Mouse (Mus musculus) ES-E14 (cell line): ENCODE data around the gene Ube2n.

ENCODE experiments used
- ZC3H11A ChIP-seq: IDR thresholded peaks from 2 replicates; pipeline ENCODE4 v1.6.1; 2012; ENCODE audit warnings: low read depth, mild to moderate bottlenecking, inconsistent platforms, low read length, borderline replicate concordance
- ZNF384 ChIP-seq: IDR thresholded peaks from 2 replicates; pipeline ENCODE4 v1.6.1; 2012; ENCODE audit warnings: low read depth, low read length, inconsistent platforms

DNA sequence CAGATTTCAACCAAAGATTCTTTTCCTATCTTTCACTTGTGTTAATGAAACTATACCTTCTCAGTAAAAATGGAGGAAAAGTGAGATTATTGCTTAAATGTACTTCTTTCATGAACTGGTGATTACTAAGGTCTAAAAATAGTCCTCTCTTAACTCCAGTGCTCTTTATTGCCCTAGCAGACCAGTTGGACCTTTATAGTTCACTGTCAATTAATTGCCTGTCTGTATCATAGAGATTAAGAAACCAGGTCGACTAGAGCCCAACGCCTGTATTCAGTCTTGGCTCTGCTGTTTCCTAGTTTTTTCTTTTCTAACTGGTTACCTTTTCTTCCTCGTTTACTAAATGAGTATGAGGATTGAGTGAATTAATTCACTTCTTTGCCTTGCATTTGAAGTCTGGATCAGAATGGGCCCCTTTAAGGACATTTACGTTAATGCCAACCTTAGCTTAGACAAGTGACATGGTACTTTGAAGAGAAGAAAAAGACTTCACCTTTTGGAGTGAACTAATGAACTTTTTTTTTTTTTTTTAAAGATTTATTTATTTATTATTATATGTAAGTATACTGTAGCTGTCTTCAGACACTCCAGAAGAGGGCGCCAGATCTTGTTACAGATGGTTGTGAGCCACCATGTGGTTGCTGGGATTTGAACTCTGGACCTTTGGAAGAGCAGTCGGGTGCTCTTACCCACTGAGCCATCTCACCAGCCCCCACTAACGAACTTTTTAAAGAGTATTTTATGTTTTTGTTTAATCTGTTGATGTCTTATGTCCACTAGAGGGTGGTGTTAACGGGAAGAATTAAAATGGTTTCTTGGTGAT lies 20.7 kb downstream of the Ube2n start:
- peak; percentile 64; the same call in 1 of the 2 replicates for TF ChIP-seq ZNF384
- TF ChIP-seq ZC3H11A = no peak
